Mouse (Mus musculus) adrenal gland, postnatal 14 days (tissue): ENCODE measurements at regions not wholly inside any gene's neighbourhood (a gene's known extent, or its start where the extent isn't known, plus 50 kb on each side); places are given as distances from the start of the nearest gene placed in this dataset.

Source experiments
- DNase-seq: peaks from one replicate; pipeline ENCODE4 v3.0.0; 2021; ENCODE audit warnings: mixed read lengths

- DNase-seq: no peak
Observed at GRCm38 (mm10) chr5:16424745-16425144, 128.6 kb upstream of the Hgf start.

- DNase-seq: no peak
Observed at GRCm38 (mm10) chr5:16425302-16425701, 128.0 kb upstream of the Hgf start.

GRCm38 (mm10) chr5:16426306-16426705 lies 127.0 kb upstream of the Hgf start:
- DNase-seq: no peak

GRCm38 (mm10) chr5:16434586-16434985 lies 118.7 kb upstream of the Hgf start:
- DNase-seq: no peak

GRCm38 (mm10) chr5:16445056-16445455 lies 108.2 kb upstream of the Hgf start:
- DNase-seq: no peak

- DNase-seq: no peak
Observed at GRCm38 (mm10) chr5:16446977-16447376, 106.3 kb upstream of the Hgf start.

- DNase-seq: no peak
Observed at GRCm38 (mm10) chr5:16461795-16462194, 91.5 kb upstream of the Hgf start.

GRCm38 (mm10) chr5:16466266-16466665 lies 87.0 kb upstream of the Hgf start:
- no peak for DNase-seq

- DNase-seq: no peak
Observed at GRCm38 (mm10) chr5:16468560-16468959, 84.7 kb upstream of the Hgf start.

- DNase-seq: no peak
Observed at GRCm38 (mm10) chr5:16469221-16469620, 84.1 kb upstream of the Hgf start.

GRCm38 (mm10) chr5:16469644-16470275 lies 83.5 kb upstream of the Hgf start:
- DNase-seq: peak; percentile 71

GRCm38 (mm10) chr5:16470366-16470982 lies 82.8 kb upstream of the Hgf start:
- DNase-seq: peak; percentile 5

GRCm38 (mm10) chr5:16487969-16488368 lies 65.3 kb upstream of the Hgf start:
- no peak for DNase-seq

GRCm38 (mm10) chr5:16489803-16490202 lies 63.5 kb upstream of the Hgf start:
- DNase-seq: no peak

GRCm38 (mm10) chr5:16499891-16500290 lies 53.4 kb upstream of the Hgf start:
- no peak for DNase-seq
